Mouse (Mus musculus): ENCODE measurements around the gene Rabl6.

GRCm38 (mm10) chr2:25652902-25653301 is 44.6 kb upstream of the Rabl6 start, which contains the start of gene Lcn8:
- TF ChIP-seq POLR2A (IDR thresholded peaks at IDR 0.05; ENCODE audit: extremely low read depth, insufficient read depth, low read length) (no peak), CTCF (IDR thresholded peaks at IDR 0.05; ENCODE audit: extremely low read depth, insufficient read depth, low read length) (no peak)

Measured in cortical plate, adult 2 months (tissue).